Mouse (Mus musculus) heart, postnatal 36 days (tissue): ENCODE data around the gene Pgk1. TPM values are rescaled to one million over a fixed set of nuclear protein-coding genes. Genes with fewer than 3 reads are reported as not detected.

ENCODE experiments used
- DNase-seq, 2 experiments: peaks; one replicate each; pipeline ENCODE4 v3.0.0; 2021 to 2022
- intact Hi-C: fragments of 180-260 bp; cut with DNase I; formaldehyde crosslinking; loops from one replicate; pipeline ENCODE4 v1.15.1; 2025
- total RNA-seq, 2 experiments: library from RNA; stranded (reverse); gene quantifications; 2 replicates each; pipeline ENCODE4 v1.2.3; 2021

Pgk1 gene
- total RNA-seq, 2 experiments from 2014 or later = 485 to 546 TPM

DNA sequence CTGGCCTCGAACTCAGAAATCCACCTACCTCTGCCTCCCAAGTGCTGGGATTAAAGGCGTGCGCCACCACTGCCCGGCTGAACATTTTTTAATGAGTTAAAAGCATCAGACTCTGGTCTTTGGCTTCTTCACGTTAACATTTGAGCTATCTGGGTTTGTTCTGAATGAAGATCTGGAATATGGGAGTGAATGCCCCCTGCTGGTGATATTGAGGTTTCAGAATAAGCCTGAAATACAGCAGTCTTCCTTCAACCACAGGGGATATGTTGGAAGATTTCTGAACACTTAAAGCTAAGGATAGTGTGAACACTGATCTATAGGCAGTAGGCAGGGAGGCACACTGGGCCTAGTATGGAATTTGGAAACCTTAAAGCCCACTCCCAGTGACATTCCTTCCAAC, 12.0 kb downstream of the Pgk1 start:
- DNase-seq = no peak
- intact Hi-C loops = no loop called here

DNA sequence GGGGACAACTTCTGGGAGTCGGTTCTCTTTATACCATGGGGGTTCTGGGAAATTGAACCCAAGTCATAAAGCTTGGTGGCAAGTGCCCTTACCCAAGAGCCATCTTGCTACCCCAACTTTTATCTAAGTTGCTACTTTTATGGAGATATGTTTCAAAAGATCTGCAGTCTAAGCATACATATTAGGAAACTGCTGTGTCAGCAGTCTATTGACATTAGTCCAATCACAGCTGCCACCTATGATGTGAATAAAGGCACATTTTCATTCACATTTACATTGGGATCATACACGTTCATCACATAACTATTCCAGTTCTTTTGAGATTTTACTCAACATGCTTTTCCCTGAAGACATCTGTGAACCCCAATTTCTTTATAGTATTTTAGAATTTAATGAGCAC, 22.2 kb downstream of the Pgk1 start:
- no peak for DNase-seq
- intact Hi-C loops = no loop called here

DNA sequence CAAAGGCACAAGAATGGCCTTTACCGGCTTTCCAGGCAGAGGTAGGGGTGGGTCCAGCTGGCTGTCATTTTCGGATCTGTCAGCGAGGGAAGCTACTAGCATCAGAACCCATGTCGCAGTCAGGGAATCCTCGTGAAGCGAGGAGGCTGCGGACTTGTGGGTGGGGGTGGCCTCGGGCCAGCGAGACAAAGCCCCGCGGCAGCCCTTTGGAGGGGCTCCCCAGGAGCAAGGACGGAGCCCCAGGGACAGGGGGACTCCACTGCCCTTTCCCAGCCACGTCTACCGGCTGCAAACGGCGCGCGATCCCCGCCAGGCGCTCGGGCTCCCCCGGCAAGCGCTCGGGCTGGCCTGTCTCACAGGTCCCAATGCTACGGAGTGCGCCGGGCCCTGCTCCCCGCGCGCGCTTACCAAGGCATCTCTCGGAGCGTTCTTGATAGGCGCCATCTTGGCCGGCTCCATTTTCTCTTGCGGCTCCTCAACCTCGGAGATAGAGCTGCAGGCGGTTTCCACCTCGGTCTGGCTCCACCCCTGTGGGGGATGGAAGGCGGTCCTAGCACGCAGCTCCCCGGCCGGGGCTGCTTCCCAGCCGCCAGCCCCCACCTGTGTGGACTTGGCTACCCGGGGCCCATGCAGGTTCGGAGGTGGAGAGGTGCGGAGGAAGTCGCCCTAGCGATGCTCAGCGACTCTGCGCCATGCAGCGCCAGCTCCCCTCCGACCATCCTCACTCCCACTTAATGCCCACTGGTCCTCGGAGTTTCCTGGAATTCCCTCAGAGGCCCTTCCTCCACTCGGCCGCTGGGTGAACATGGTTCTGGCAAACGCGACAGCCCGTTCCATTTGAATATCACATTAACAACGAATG, 32.5 kb downstream of the Pgk1 start:
- intact Hi-C loops = no loop called here
- peak; percentile 63 to 67 for DNase-seq

DNA sequence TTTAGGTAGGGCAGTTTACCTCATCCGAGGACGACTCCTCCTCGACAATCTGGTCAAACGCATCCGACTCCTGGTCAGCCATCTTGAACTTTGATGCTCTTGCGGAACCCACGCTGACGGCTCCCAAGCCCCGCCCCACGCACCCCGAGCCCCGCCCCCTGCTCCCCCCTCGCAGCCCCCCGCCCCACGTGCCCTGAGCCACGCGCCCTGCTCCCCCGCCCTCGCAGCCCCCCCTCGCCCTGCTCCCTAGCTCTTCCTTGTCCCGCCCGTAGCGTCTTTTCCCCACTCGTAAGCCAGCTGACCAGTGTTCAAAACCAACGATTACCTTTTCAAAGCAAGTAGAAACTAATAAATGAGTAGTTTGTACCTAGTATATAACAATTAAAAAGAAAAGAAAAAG, 34.2 kb downstream of the Pgk1 start, which contains the start of gene Taf9b:
Gene Taf9b (minus strand): TSS at position 101 of the 400 bp plus-strand sequence.
- no peak for DNase-seq
- intact Hi-C loops = no loop called here

Other genes starting within 250 kb of the Pgk1 start
- 10 to 100 TPM; 38.7 to 54.0 TPM for gene Magt1, start 175.2 kb upstream of the Pgk1 start, total RNA-seq
- gene Cox7b, start 171.4 kb upstream of the Pgk1 start, total RNA-seq = 1,000 to 10,000 TPM; 1,680 to 1,775 TPM
- 10 to 100 TPM in 1 of 2 experiments, 1 to 10 TPM in 1; 7.5 to 10.5 TPM for gene Atp7a, start 159.8 kb upstream of the Pgk1 start, total RNA-seq
- gene Tlr13, start 43.9 kb upstream of the Pgk1 start, total RNA-seq = 1 to 10 TPM; 1.4 to 1.7 TPM
- 10 to 100 TPM in 1 of 2 experiments, 1 to 10 TPM in 1; 7.7 to 10.3 TPM for gene Taf9b, start 34.1 kb downstream of the Pgk1 start, total RNA-seq
- gene Fnd3c2, start 68.3 kb downstream of the Pgk1 start, total RNA-seq = not detected